Mouse (Mus musculus): ENCODE results near the gene Zfp580.

Zfp580 gene

GRCm38 (mm10) chr7:5083325-5084105 lies 32.2 kb downstream of the Zfp580 start:
- H3K4me3 ChIP-seq (replicated peaks; ENCODE audit: low read length) = no peak overlapping the region
- no peaks in the 10 kb centered on the region for H3K9me3 ChIP-seq (ENCODE audit: low read length)
- no peaks in the 10 kb centered on the region for H3K27me3 ChIP-seq (ENCODE audit: insufficient read depth, low read length)
- H3K4me1 ChIP-seq (replicated peaks; ENCODE audit: low read depth, low read length) = peaks cover 56% of the 10 kb centered on the region
- peaks cover 73% of the 10 kb centered on the region for H3K36me3 ChIP-seq (ENCODE audit: insufficient read depth, low read length)
- no peak for TF ChIP-seq POU5F1 (IDR thresholded peaks at IDR 0.05; ENCODE audit: borderline replicate concordance, low read length)
- no peak for TF ChIP-seq NANOG (IDR thresholded peaks at IDR 0.05; ENCODE audit: borderline replicate concordance, low read length)
- TF ChIP-seq CTCF (conservative IDR thresholded peaks at IDR 0.05; ENCODE audit: low read length) = no peak

GRCm38 (mm10) chr7:5085512-5085911 lies 34.2 kb downstream of the Zfp580 start:
- TF ChIP-seq CTCF (conservative IDR thresholded peaks at IDR 0.05; ENCODE audit: low read length) = no peak
- no peak for TF ChIP-seq NANOG (IDR thresholded peaks at IDR 0.05; ENCODE audit: borderline replicate concordance, low read length)
- no peak for TF ChIP-seq POU5F1 (IDR thresholded peaks at IDR 0.05; ENCODE audit: borderline replicate concordance, low read length)
- H3K27me3 ChIP-seq (ENCODE audit: insufficient read depth, low read length) = no peaks in the 10 kb centered on the region

GRCm38 (mm10) chr7:5086921-5087440 lies 35.6 kb downstream of the Zfp580 start:
- peaks cover 52% of the 10 kb centered on the region for H3K4me1 ChIP-seq (replicated peaks; ENCODE audit: low read depth, low read length)
- H3K27me3 ChIP-seq (ENCODE audit: insufficient read depth, low read length) = no peaks in the 10 kb centered on the region
- no peaks in the 10 kb centered on the region for H3K9me3 ChIP-seq (ENCODE audit: low read length)
- peaks cover 94% of the 10 kb centered on the region for H3K36me3 ChIP-seq (ENCODE audit: insufficient read depth, low read length)
- no peak overlapping the region for H3K4me3 ChIP-seq (replicated peaks; ENCODE audit: low read length)
- no peak for TF ChIP-seq POU5F1 (IDR thresholded peaks at IDR 0.05; ENCODE audit: borderline replicate concordance, low read length)

More at GRCm38 (mm10) chr7:5085512-5085911, 34.2 kb downstream of the Zfp580 start:
- peaks cover 84% of the 10 kb centered on the region for H3K36me3 ChIP-seq (ENCODE audit: insufficient read depth, low read length)
- no peak overlapping the region for H3K4me3 ChIP-seq (replicated peaks; ENCODE audit: low read length)
- H3K4me1 ChIP-seq (replicated peaks; ENCODE audit: low read depth, low read length) = peaks cover 56% of the 10 kb centered on the region
- no peaks in the 10 kb centered on the region for H3K9me3 ChIP-seq (ENCODE audit: low read length)

- Histone ChIP-seq H3K36me3 (ENCODE audit: insufficient read depth, low read length) (peaks cover 97% of the 10 kb centered on the region), H3K4me1 (replicated peaks; ENCODE audit: low read depth, low read length) (peaks cover 56% of the 10 kb centered on the region), H3K4me3 (replicated peaks; ENCODE audit: low read length) (no peak overlapping the region), H3K9me3 (ENCODE audit: low read length) (no peaks in the 10 kb centered on the region), H3K27me3 (ENCODE audit: insufficient read depth, low read length) (no peaks in the 10 kb centered on the region)
- no peak for TF ChIP-seq NANOG (IDR thresholded peaks at IDR 0.05; ENCODE audit: borderline replicate concordance, low read length)
Measured at GRCm38 (mm10) chr7:5087886-5088285, 36.5 kb downstream of the Zfp580 start.

GRCm38 (mm10) chr7:5089853-5090252 lies 38.5 kb downstream of the Zfp580 start:
- Histone ChIP-seq H3K36me3 (ENCODE audit: insufficient read depth, low read length) (peaks cover 97% of the 10 kb centered on the region), H3K9me3 (ENCODE audit: low read length) (no peaks in the 10 kb centered on the region), H3K4me1 (replicated peaks; ENCODE audit: low read depth, low read length) (peaks cover 58% of the 10 kb centered on the region), H3K27me3 (ENCODE audit: insufficient read depth, low read length) (no peaks in the 10 kb centered on the region), H3K4me3 (replicated peaks; ENCODE audit: low read length) (no peak overlapping the region)
- TF ChIP-seq POU5F1 (IDR thresholded peaks at IDR 0.05; ENCODE audit: borderline replicate concordance, low read length) = no peak
- no peak for TF ChIP-seq NANOG (IDR thresholded peaks at IDR 0.05; ENCODE audit: borderline replicate concordance, low read length)
- no peak for TF ChIP-seq CTCF (conservative IDR thresholded peaks at IDR 0.05; ENCODE audit: low read length)

GRCm38 (mm10) chr7:5091008-5091728 lies 39.8 kb downstream of the Zfp580 start:
- TF ChIP-seq NANOG (IDR thresholded peaks at IDR 0.05; ENCODE audit: borderline replicate concordance, low read length) = no peak
- H3K9me3 ChIP-seq (ENCODE audit: low read length) = no peaks in the 10 kb centered on the region
- H3K36me3 ChIP-seq (ENCODE audit: insufficient read depth, low read length) = peaks cover 97% of the 10 kb centered on the region
- H3K4me1 ChIP-seq (replicated peaks; ENCODE audit: low read depth, low read length) = peaks cover 64% of the 10 kb centered on the region
- H3K4me3 ChIP-seq (replicated peaks; ENCODE audit: low read length) = no peak overlapping the region
- H3K27me3 ChIP-seq (ENCODE audit: insufficient read depth, low read length) = no peaks in the 10 kb centered on the region

GRCm38 (mm10) chr7:5092381-5092780 lies 41.0 kb downstream of the Zfp580 start:
- TF ChIP-seq POU5F1 (IDR thresholded peaks at IDR 0.05; ENCODE audit: borderline replicate concordance, low read length) (no peak), NANOG (IDR thresholded peaks at IDR 0.05; ENCODE audit: borderline replicate concordance, low read length) (no peak), CTCF (conservative IDR thresholded peaks at IDR 0.05; ENCODE audit: low read length) (no peak)
- Histone ChIP-seq H3K27me3 (ENCODE audit: insufficient read depth, low read length) (no peaks in the 10 kb centered on the region), H3K4me1 (replicated peaks; ENCODE audit: low read depth, low read length) (peaks cover 75% of the 10 kb centered on the region), H3K4me3 (replicated peaks; ENCODE audit: low read length) (no peak overlapping the region), H3K36me3 (ENCODE audit: insufficient read depth, low read length) (peaks cover 95% of the 10 kb centered on the region), H3K9me3 (ENCODE audit: low read length) (no peaks in the 10 kb centered on the region)

GRCm38 (mm10) chr7:5092831-5093510 lies 41.6 kb downstream of the Zfp580 start:
- Histone ChIP-seq H3K4me1 (replicated peaks; ENCODE audit: low read depth, low read length) (peaks cover 75% of the 10 kb centered on the region), H3K36me3 (ENCODE audit: insufficient read depth, low read length) (peaks cover 95% of the 10 kb centered on the region), H3K27me3 (ENCODE audit: insufficient read depth, low read length) (no peaks in the 10 kb centered on the region), H3K9me3 (ENCODE audit: low read length) (no peaks in the 10 kb centered on the region), H3K4me3 (replicated peaks; ENCODE audit: low read length) (no peak overlapping the region)
- TF ChIP-seq POU5F1 (IDR thresholded peaks at IDR 0.05; ENCODE audit: borderline replicate concordance, low read length) (no peak), NANOG (IDR thresholded peaks at IDR 0.05; ENCODE audit: borderline replicate concordance, low read length) (no peak), CTCF (conservative IDR thresholded peaks at IDR 0.05; ENCODE audit: low read length) (no peak)

All from E14TG2a.4 (cell line).